Mouse (Mus musculus): Measurements from ENCODE around the gene Commd9. TPM values are rescaled to one million over a fixed set of nuclear protein-coding genes. Genes with fewer than 3 reads are reported as not detected.

Commd9 gene
- polyA plus RNA-seq, 1 experiment from 2014 or later, result 46.1 TPM

Other genes starting within 250 kb of the Commd9 start
- gene Rag1, start 236.7 kb upstream of the Commd9 start, polyA plus RNA-seq (2014; fragmentation: Nextera tagmentation; extraction: Ambion mirVana), result 0.09 and 0.12 TPM in 2 replicates
- 33.1 and 38.1 TPM in 2 replicates for gene B230118H07Rik, start 236.7 kb upstream of the Commd9 start, polyA plus RNA-seq (2014; fragmentation: Nextera tagmentation; extraction: Ambion mirVana)
- gene Traf6, start 207.8 kb upstream of the Commd9 start, polyA plus RNA-seq (2014; fragmentation: Nextera tagmentation; extraction: Ambion mirVana), result 12.1 and 15.2 TPM in 2 replicates
- 8.5 and 8.9 TPM in 2 replicates for gene Prr5l, start 3.2 kb upstream of the Commd9 start, polyA plus RNA-seq (2014; fragmentation: Nextera tagmentation; extraction: Ambion mirVana)